Mouse (Mus musculus): ENCODE data around the gene Tspan17.

Gene Tspan17

DNA sequence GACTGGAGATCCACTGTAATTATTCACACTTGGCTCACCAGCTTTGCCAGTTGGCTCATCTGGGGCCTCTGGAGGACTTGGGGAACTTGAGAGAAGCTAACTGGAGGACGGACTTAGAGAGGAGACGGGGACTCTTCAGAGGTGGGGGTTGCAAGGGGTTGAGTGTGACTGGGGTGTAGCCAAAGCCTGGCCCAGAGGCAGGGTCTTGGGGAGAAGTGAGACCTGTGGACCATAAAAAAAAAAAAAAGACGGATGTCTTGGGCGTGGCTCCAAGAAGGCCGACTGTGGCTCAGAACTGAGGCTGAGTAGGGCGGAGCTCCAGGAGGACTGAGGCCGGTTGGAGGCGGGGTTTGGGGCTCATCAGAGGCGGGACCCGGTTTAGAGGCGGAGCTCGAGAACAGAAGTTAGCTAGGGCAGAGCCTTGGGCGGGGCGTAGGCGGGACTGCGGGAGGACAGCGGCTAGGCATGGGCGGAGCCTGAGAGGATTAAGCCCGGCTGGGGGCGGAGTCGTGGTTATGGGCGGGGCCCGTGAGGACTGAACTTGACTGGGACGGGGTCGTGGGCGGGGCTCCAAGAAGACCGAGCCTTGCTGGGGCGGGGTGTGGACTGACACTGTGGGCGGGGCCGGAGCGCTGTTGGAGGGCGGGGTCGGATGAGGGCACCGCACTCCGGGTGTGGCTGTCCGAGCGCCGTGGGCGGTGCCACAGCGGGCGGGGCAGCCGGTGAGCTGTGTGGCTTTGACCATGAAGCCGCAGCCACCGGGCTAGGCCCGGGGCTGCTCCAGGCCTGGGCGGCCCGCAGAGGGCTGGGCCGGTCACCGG lies at the start of gene Tspan17:
TSS of gene Tspan17 (plus strand) at position 638 of the 821 bp plus-strand sequence.
- DNase-seq: peak; percentile 99

GRCm38 (mm10) chr13:54746110-54746509 lies 43.1 kb upstream of the Tspan17 start:
- DNase-seq: peak; percentile 70

GRCm38 (mm10) chr13:54746896-54747295 lies 42.3 kb upstream of the Tspan17 start:
- peak; percentile 89 for DNase-seq

DNA sequence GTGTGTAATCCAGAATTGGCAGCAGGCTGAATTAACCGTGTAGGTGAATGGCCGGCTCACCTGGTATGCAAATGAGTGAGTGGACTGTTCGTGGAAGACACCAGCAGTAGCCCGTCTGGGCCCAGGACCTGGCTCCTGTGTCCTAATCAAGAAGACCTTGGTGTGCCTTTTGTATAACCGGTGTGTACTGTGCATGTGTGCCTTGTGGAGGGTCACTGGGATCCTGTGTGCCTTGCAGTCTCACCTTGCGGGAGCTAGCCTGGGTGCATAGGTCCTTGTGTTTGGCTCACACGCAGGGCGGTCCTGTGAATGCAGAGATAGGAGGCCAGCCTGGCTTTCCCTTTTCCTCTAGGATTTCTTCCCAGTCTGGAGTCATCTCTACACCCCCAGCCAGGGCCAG lies 41.0 kb upstream of the Tspan17 start:
- DNase-seq: peak; percentile 69

GRCm38 (mm10) chr13:54748721-54749060 lies 40.5 kb upstream of the Tspan17 start:
- DNase-seq: peak; percentile 80

- DNase-seq: peak; percentile 85
Observed at GRCm38 (mm10) chr13:54749061-54749863, 39.9 kb upstream of the Tspan17 start.

DNA sequence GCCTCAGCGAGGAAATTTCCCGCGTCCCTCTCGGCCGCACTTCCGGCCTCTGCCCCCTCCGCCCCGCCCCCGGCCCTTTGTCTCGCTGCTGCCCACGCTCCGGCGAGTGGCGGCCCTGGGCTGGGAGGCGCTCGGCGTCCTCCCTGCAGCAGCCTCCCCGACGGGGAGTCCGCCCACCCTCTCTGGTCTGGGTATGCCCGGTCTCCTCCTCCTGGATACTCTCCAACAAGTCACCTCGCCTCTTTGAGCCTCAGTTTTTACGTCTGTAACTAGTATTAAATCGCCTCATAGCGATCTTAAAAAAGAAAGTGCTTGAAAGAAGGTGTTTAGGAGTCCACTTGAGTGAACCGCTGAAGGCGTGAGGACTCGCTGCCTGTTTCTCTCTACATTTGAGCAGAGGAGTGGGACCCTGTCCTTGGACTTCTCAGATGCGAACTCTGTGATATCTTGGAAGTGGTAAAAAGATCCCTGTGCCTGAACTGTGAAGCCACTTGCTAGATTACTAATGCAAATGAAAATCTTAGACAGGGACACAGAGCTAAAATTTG lies 39.2 kb upstream of the Tspan17 start, which contains the start of gene Gprin1:
TSS of gene Gprin1 (minus strand) at position 11 of the 548 bp plus-strand sequence.
- DNase-seq: peak; percentile 81

DNA sequence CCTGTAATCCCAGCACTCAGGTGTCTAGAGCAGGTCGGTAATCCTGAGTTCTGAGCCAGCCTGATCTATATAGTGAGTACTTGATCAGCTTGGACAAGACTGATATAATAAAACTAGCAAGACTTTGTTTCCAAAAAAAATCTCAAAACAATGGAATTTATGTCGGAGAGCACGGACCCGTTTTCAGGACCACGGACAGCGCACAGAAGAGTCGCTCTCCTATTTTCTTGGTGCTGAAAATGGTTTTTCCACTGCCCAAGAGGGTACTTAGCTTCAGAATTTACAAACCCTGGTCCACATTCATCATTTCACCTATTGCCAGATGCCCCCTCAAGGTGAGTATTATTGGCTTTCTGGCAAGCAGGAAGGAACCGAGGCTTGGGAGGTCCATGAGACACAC lies 38.5 kb upstream of the Tspan17 start:
- no peak for DNase-seq

- DNase-seq: peak; percentile 80
Observed at GRCm38 (mm10) chr13:54752656-54753055, 36.5 kb upstream of the Tspan17 start.

DNA sequence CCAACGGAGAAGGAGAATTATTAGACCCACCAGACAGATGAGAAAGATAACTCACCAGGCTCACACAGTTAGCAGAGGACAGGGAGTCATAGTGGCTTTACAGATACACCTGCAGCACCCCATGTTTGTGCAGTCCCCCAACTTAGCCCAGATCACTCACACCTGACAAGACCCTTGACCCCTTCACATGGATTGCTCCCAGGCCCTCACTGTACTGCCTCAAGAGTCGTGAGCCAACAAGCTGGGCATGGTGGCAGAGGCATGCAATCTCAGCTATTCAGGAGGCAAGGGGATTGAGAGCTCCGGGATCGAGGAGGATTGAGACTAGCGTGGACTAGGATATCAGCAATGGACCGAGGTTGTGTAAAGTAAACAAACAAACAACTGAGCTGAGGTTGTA lies 35.4 kb upstream of the Tspan17 start:
- peak; percentile 53 for DNase-seq

DNA sequence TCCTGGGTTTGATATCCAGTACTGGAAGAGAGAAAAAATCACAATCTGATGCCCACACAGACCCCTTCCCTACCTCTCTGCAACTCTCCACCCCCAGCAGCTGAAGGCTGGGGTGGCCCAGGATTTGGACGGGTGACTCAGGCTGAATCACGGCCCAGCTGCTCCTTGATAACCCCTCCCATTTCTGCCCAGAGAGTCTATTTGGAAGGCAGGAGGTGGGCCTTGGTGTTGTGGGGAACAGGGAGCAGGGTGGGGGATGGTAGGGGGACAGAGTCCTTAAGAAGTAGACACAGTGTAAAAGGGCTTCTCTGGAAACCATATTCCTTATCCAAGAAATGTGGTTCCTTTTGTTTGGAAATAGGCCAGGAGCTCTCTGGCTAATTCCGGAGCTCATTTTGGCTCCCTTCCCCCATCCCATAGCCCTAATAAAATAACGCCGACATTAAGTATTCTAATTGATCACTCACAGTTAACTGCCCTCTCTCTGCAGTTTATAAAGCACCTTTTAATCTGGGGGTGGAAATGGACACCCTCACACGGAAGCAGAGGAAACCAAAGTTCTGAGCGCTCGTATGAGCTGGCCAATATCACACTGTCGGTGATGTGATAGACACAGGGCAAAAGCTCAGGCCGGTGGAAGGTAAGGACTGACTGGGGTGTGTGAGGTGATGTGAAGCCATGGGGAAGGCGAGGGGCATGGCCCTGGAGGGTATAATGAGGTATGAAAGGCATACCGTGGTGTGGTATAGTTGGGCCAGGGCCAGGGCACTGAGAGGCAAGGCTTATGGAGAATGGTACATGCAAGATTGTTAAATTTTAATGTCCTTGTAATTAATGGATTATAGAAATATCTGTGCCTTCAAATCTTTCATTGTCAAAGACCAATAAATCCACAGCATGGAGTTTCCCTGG lies 34.8 kb upstream of the Tspan17 start:
- peak; percentile 72 for DNase-seq

DNA sequence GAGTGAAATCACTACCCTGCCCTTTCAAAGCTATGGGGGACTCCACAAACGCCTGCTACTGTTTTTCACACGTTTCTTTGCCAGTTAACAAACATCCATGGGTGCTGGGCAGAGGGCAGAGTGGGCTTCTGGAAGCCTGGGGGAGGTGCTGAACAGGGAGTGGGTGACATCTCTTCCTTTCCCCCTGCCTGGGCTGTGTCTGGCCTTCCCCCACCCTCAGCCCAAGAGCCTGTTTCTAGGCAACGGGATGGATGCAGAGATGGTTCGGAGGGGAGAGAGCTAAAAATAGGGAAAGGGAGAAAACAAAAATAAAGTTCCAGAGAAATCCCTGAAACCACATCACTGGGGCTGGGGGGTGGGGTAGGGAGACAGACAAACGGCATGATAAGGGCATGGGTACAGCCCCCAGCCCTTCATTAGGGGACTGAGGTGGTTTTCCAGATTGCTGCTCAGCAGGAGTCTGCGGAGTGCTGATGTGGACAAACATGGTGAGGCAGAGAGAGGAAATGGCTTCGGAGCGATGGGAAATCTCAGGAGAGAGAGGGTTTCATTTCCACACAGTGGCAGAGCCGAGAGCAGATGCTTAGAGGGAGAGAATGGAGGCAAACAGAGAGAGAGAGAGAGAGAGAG lies 33.9 kb upstream of the Tspan17 start:
- DNase-seq: peak; percentile 66

DNA sequence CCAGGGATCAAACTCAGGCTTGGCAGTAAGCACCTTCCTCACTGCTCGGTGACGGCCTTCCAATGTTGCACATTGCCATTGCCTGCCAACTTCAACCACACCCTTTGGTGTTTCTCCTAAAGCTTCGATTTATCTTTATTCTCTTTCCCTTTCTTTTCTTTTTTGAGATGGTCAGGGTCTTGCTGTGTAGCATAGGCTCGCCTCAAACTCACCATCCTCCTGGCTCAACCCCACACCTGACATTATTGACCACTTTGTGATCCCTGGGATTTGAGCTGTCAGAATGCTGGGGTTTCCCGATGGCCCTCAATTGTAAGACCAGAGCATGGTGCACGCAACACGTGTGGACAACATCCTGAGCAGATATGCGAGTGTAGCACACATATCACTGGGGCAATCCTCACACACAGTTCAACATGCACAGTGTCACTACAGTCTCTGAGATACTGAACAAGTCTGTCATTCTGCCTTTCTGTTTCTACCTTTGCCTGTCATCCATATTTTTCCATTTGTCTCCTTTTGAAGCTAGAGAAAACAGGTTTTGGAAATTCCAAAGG lies 32.9 kb upstream of the Tspan17 start:
- peak; percentile 56 for DNase-seq

DNA sequence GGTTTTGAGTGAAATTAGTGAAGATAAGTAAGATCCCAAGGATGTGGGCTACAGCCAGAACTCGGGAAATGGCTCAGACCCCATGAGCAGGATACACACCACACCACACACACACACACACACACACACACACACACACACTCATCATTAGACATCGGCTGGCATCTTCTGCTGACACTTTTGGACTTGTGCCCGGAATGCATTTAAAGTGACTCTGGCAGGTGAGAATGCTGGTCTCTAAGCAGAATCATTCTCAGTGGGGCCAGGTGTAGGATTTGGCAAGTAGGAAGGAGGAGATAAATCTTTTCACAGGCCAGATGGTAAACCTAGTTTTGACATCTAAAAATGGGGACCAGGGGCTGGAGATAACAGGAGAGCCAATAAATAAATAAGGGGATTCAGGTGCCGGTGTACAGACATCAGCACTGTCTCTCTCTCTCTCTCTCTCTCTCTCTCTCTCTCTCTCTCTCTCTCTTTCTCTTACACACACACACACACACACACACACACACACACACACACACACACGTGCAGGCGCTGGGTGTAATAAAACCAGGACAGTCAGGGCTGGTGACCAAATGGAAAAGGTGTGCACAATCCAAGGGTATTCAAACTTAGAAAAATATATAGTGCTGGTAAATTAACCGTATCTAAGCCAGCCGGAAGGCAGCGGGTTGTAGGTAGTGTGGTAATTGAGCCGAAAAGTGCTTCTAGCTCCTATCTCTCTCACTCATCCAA lies 31.9 kb upstream of the Tspan17 start:
- peak; percentile 88 for DNase-seq

DNA sequence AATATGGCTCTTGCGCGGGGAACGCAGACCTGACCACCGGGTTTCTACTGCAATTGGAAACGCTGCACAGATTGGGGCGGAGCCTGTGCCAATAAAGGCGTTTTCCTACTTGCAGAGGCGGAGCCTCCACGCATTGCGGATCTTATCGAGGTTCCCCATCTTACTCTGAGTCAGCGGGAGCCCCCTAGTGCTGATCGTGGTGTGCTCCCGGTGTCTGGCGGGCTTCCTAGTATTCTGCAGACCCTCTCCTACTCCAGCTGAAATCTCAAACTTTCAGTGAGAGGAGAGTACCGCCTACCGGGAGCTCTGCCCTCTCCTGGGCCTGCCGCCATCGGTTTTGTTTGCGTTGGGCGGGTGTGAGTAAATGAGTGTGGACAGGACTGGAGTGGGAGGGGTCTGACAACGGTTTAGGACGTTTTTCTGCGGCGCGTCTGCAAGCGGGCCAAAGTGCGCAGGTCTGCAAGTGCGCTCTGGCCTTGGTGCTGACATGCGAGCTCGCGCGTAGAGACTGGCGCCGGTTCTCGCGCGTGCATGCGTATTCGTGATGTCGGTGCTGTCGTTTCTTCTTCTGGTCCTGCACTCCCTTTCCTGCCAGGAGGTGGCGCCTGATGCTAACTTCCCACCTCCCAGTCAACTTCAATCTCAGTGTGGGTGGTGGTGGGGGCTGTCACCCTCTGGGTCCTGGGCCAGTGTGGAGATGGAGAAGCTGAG lies 31.0 kb upstream of the Tspan17 start:
- peak; percentile 98 for DNase-seq

- peak; percentile 77 for DNase-seq
Observed at GRCm38 (mm10) chr13:54758756-54759470, 30.3 kb upstream of the Tspan17 start.

DNA sequence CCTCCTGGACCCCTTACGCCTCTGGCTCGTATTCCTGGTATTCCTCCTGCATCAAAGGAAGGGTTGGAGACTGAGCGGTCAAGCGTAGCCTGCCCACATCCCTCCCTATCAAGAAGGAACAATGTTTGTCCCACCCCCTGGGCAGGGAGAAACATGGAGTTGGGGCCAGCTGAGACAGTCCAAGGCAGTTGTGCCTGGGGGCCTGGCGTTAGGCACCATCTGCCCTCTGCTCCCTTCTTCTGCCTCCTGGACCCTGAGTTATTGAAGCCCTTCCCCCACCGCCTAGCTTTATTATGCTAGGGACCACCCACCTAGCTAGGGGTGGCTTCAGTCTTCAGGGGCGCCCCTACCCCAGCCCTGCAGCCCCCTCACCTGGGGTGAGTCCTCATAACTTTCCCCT lies 29.7 kb upstream of the Tspan17 start:
- peak; percentile 80 for DNase-seq

DNA sequence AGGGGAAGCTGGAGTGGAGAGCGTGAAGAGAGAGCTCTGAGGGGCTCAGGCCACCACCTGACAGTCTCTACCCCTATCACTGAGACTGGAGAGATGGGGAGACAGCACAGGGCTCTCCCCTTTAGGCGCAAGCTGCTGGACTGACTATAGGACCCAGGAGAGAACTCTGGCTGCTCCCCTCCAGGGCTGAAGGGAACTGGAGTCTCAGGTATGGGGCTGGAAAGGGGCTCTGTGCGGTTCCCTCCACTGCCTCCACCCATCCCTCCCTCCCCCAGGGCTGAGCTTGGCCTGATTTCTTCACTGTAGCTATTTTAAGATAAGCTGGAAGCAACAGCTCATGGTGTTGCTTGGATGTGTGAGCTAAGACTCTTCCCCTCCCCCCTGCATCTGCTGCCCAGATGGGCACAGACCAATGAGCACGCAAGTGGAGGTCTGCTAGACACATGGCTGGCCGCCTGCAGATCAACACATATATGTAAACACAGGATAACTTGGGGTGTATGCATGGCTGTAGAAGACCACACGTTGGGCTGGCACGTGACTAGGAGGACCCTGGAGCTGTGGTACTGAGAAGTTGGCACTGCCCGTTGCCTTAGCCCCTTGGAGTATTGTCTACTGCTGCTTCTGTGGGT lies 28.9 kb upstream of the Tspan17 start:
- peak; percentile 80 for DNase-seq

DNA sequence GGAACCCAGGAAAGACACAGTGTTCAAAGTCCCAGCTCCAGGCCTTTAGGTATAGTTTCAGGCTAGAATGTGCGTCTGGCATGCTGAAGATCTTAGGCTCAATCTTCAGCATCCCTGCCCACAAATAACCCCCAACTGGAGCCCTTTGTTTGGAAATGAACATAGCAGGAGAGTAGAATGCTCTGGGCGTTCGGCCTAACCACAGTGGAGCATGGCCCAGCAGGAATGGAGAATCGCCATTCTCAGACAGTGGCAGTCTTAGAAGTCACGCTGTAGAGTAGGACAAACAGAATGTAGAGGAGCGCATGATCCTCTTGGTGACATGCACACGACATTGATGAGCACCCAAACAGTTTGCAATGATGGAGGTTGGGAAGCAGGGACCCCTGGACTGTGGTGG lies 28.3 kb upstream of the Tspan17 start:
- DNase-seq: peak; percentile 48

All from cerebellum, adult 9-11 months (tissue).